Mouse (Mus musculus): ENCODE results near the gene Glyatl3.

DNA sequence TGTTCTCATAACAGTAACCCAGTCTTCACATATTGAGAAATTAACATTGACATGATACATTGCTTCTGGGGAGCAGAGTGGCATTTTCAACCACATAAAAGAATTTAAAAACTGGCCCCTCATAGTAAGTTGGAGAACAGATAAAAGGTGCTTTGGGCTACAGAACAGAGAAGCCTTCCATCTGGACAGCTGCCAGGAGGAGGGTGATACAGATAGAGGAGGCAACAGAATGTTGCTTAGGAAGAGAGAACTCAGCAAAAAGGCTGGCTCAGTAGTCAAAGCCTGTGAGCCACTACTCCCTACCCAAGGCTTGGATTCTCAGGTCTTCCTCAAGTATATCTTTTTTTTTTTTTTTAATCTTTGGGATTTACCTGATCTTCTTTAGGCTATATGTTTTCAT is 59.1 kb downstream of the Glyatl3 start:
- TF ChIP-seq CTCF (IDR thresholded peaks at IDR 0.05; ENCODE audit: low read depth, low read length) (no peak), TAL1 (conservative IDR thresholded peaks at IDR 0.05; ENCODE audit: low read depth, low read length) (no peak), POLR2AphosphoS5 (IDR thresholded peaks at IDR 0.05; ENCODE audit: insufficient replicate concordance, low read depth, low read length) (no peak), GATA1 (IDR thresholded peaks at IDR 0.05; ENCODE audit: borderline replicate concordance, low read length) (no peak)
